Mouse (Mus musculus) left cerebral cortex, postnatal 14 days (tissue): Measurements from ENCODE around the gene Mif. TPM values are rescaled to one million over a fixed set of nuclear protein-coding genes. Genes with fewer than 3 reads are reported as not detected.
"Not testable (repeated sequence)": the region's sequence is repeated elsewhere in the genome, so short reads cannot be mapped to it uniquely, and the experiment has no call there.

Source experiments
- DNase-seq, 2 experiments: peaks; one replicate each; pipeline ENCODE4 v3.0.0; 2021 to 2022; ENCODE audit warnings: low spot score in 2 of 2, mixed read lengths in 1 of 2
- intact Hi-C: fragments of 180-260 bp; cut with DNase I; formaldehyde crosslinking; loops from one replicate; pipeline ENCODE4 v1.15.1; 2025
- total RNA-seq, 2 experiments: library from RNA; stranded (reverse); gene quantifications; 2 replicates each; pipeline ENCODE4 v1.2.3; 2021

Mif gene
- total RNA-seq, 2 experiments from 2014 or later, result 690 to 714 TPM

- intact Hi-C loops, result loop anchor here (2.0 kb wide), 1 partner anchor 87 kb away; the partner anchor contains the start of gene Cabin1
- DNase-seq, result no peak
Measured at GRCm38 (mm10) chr10:75851681-75852080, 8.4 kb downstream of the Mif start.

- DNase-seq, result no peak
- intact Hi-C loops, result no loop called here
Measured at GRCm38 (mm10) chr10:75851076-75851475, 9.0 kb downstream of the Mif start.

- DNase-seq, result no peak
- intact Hi-C loops, result no loop called here
Measured at GRCm38 (mm10) chr10:75848382-75848781, 11.7 kb downstream of the Mif start.

- intact Hi-C loops, result no loop called here
- DNase-seq, result no peak
Measured at GRCm38 (mm10) chr10:75845306-75845930, 14.6 kb downstream of the Mif start.

- intact Hi-C loops, result no loop called here
Measured at GRCm38 (mm10) chr10:75844800-75845199, 15.2 kb downstream of the Mif start.

GRCm38 (mm10) chr10:75843898-75844297 is 16.1 kb downstream of the Mif start:
- DNase-seq, intact Hi-C loops: not testable (repeated sequence)

More at GRCm38 (mm10) chr10:75844800-75845199, 15.2 kb downstream of the Mif start:
- no peak for DNase-seq

- DNase-seq, result no peak
- intact Hi-C loops, result loop anchor here (5.0 kb wide), 1 partner anchor 67 kb away; the partner anchor contains the start of gene Ddt
Measured at GRCm38 (mm10) chr10:75839092-75839491, 20.9 kb downstream of the Mif start.

- DNase-seq, result peak; percentile 90 to 92
- intact Hi-C loops, result loop anchor here (5.0 kb wide), 1 partner anchor 65 kb away; the partner anchor contains the start of gene Ddt
Measured at GRCm38 (mm10) chr10:75837248-75837759, 22.7 kb downstream of the Mif start, which contains the start of gene Gstt2. TSS of gene Gstt2 (minus strand) at chr10:75837424.

GRCm38 (mm10) chr10:75835761-75836531 is 24.1 kb downstream of the Mif start:
- intact Hi-C loops, result loop anchor here (5.0 kb wide), 1 partner anchor 64 kb away; the partner anchor contains the start of gene Ddt
- no peak for DNase-seq

GRCm38 (mm10) chr10:75835307-75835706 is 24.7 kb downstream of the Mif start:
- intact Hi-C loops, result loop anchor here (5.0 kb wide), 1 partner anchor 63 kb away; the partner anchor contains the start of gene Ddt
- DNase-seq, result peak; percentile 26 to 74

- intact Hi-C loops, result loop anchor here (5.0 kb wide), 1 partner anchor 62 kb away; the partner anchor contains the start of gene Ddt
- DNase-seq, result no peak
Measured at GRCm38 (mm10) chr10:75834721-75835120, 25.3 kb downstream of the Mif start.

- intact Hi-C loops, result no loop called here
- peak in 1 of 2 experiments; percentile 36 for DNase-seq
Measured at GRCm38 (mm10) chr10:75834250-75834649, 25.8 kb downstream of the Mif start.

- intact Hi-C loops, result no loop called here
- no peak for DNase-seq
Measured at GRCm38 (mm10) chr10:75833456-75834080, 26.5 kb downstream of the Mif start.

GRCm38 (mm10) chr10:75832272-75832895 is 27.7 kb downstream of the Mif start:
- DNase-seq, result peak in 1 of 2 experiments; percentile 56
- intact Hi-C loops, result no loop called here

GRCm38 (mm10) chr10:75830275-75830670 is 29.8 kb downstream of the Mif start:
- no peak for DNase-seq
- intact Hi-C loops, result no loop called here

- DNase-seq, result no peak
- intact Hi-C loops, result no loop called here
Measured at GRCm38 (mm10) chr10:75829529-75830274, 30.3 kb downstream of the Mif start.

- intact Hi-C loops, result no loop called here
- peak in 1 of 2 experiments; percentile 55 for DNase-seq
Measured at GRCm38 (mm10) chr10:75828500-75828931, 31.5 kb downstream of the Mif start.

- peak in 1 of 2 experiments; percentile 34 for DNase-seq
- intact Hi-C loops, result no loop called here
Measured at GRCm38 (mm10) chr10:75827668-75828360, 32.2 kb downstream of the Mif start.
